Mouse (Mus musculus) thymus, adult 2 months (tissue): Measurements from ENCODE around the gene Map3k6.

Experiments
- CTCF ChIP-seq: fragments of 200-500 bp; IDR thresholded peaks from 2 replicates; pipeline ENCODE4 v1.5.1; 2012; ENCODE audit warnings: mild to moderate bottlenecking, control low read depth, low read length, moderate library complexity, borderline replicate concordance; ENCODE audit not compliant: control insufficient read depth, poor library complexity, insufficient read depth; ENCODE audit errors: extremely low read depth
- POLR2A ChIP-seq: fragments of 200-500 bp; IDR thresholded peaks from 2 replicates; pipeline ENCODE4 v1.6.1; 2012; ENCODE audit warnings: mild to moderate bottlenecking, low read length, control low read depth, moderate library complexity; ENCODE audit not compliant: control insufficient read depth, poor library complexity, insufficient read depth; ENCODE audit errors: extremely low read depth

DNA sequence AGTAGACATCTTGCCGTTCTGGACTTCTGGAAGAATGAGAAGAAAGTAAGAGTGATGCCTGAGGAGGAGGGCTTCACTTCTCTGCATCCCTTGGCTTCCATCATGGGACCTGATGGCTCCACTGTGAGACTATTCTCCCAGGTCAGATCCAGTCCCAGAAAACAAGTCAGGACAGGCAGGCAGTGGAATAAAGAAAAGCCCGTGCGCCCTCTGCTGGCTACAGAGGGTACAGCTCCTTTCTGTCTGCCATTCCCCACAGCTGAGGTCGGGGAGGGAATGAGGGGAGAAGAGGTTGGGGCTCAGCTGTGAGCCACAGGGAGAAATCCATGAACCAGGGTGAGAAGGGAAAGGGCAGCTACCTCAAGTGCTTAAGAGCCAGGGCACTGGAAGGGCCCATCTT lies 61.2 kb downstream of the Map3k6 start:
- TF ChIP-seq POLR2A (no peak), CTCF (peak; percentile 86; the same call in 1 of the 2 replicates)
